Mouse (Mus musculus) layer of hippocampus, postnatal 10 days (tissue): Measurements from ENCODE around the gene Nfil3. TPM values are rescaled to one million over a fixed set of nuclear protein-coding genes. Genes with fewer than 3 reads are reported as not detected.

Source experiments
- DNase-seq, 2 experiments: peaks; one replicate each; pipeline ENCODE4 v3.0.0; 2021; ENCODE audit warnings: low spot score in 2 of 2
- total RNA-seq, 2 experiments: library from RNA; stranded (reverse); gene quantifications; 2 replicates each; pipeline ENCODE4 v1.2.3; 2021

The Nfil3 gene
- total RNA-seq, 2 experiments from 2014 or later: 12.3 to 12.9 TPM

DNA sequence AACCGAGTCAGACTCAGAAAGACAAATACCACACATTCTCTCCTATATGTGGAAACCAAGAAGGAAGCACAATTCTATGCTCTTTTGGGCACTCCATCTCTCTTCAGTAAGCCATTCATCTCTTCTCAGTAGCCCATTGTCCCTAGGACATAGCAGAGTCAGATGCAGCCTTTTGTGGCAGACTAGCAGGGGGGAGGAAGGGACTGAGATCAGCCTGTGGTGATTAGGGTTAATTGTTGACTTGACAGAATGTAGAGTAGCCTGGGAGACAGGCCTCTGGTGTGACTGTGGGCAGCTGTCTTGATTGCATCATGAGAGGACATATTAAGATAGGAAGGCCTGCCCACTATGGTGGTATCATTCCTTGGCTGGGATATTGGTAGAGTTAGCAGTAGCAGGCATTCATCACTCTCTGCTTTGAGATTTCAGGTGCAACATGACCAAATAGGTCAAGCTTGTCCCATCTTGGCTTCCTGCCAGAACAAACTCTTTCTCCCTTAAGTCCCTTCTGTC, 37.9 kb downstream of the Nfil3 start:
- no peak for DNase-seq

DNA sequence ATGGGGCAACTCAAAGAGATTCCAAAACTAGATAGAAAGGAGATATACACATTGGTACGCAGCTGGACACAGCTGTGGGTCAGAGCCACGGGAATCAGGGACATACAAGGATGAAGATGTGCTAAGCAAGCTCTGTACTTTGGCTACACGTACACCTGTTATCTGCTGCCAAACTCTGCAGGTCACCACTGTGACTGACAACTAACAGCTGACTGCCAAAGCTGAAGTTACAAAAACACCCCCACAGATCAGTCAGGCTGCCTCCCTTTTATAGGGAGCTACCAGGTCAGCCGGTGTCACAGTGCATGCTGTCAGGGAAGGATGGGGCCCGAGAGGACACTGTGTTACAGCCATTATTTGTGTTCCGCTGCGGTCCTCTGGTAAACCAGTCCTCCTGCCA, 39.9 kb downstream of the Nfil3 start:
- DNase-seq: no peak

- no peak for DNase-seq
Observed at GRCm38 (mm10) chr13:52930582-52930981, 50.3 kb downstream of the Nfil3 start.

DNA sequence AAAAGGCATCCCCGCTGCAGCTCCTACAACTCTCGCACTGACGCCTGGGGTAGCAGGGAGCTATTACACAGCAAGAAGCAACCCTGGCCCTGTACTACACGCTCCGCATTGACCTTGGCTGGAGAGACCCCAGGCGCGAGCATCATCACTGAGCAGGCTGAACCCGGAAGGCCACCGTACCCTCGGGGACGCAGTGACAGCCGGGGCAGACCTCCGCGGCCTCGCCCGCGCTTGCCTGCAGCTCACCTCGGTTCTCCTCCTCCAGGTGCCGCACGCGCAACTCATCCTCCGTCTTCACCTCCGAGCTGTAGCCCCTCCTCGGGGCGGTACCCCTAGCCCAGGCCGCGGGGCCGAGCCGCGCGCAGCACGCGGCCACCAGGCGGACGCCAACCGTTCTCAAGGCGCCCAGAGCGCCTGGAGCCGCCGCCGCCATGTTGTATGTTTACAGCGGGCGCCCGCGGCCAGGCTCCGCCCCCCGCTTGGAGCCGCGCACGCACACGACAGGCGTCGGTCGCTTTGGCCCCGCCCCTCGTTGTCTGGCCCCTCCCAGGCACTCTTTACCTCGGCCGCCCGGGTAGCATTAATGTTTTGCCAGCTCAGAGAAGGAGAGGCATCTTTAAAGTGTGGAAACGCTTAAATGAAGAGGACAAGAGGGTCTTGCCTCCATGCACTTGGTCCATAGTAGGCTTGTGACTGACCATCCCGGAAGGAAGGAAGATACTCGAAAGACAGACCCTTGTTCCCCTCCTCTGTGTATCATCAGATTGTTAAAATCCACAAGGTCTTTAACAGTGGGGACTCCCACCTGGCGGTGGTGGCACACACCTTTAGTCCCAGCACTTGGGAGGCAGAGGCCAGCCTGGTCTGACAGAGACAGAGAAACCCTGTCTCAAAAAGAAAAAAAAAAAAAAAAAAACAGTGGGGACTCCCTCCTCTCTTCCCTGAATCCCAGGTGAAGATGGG, 51.4 kb downstream of the Nfil3 start, which contains the start of gene Auh:
Auh (minus strand) TSS at position 473 of the 963 bp plus-strand sequence.
- DNase-seq: peak; percentile 76 to 81

- DNase-seq: no peak
Observed at GRCm38 (mm10) chr13:52928392-52928791, 52.5 kb downstream of the Nfil3 start.

DNA sequence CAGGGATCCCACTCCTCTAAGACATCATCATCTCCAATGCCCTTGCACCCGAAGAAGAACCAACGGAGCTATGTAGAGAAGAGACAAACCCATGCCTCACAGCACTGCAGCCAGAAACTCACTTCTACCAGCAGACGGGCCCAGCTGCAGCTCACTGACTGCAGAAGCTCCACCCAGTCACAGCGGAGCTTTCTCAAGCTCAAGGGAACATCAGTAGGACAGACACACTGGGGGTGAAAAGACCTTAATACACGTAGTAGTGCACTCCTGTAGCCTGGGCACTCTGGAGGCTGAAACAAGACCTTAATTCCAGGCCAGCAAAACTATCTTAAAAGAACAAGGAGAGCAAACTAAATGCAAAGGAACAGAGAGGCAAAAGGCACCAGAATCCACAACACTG, 56.4 kb downstream of the Nfil3 start:
- no peak for DNase-seq

- DNase-seq: no peak
Observed at GRCm38 (mm10) chr13:52921966-52922365, 58.9 kb downstream of the Nfil3 start.

- DNase-seq: no peak
Observed at GRCm38 (mm10) chr13:52921065-52921825, 59.6 kb downstream of the Nfil3 start.

- DNase-seq: no peak
Observed at GRCm38 (mm10) chr13:52919790-52920352, 61.0 kb downstream of the Nfil3 start.

GRCm38 (mm10) chr13:52918333-52918732, 62.5 kb downstream of the Nfil3 start:
- no peak for DNase-seq

Other genes with a start within 250 kb of the Nfil3 start
- 10 to 100 TPM; 80.7 to 81.5 TPM for gene Auh, start 51.4 kb downstream of the Nfil3 start, total RNA-seq